Mouse (Mus musculus) stomach, postnatal 0 days (tissue): Measurements from ENCODE around the gene Zfp423.

Experiments
- CTCF ChIP-seq: IDR thresholded peaks from 2 replicates; pipeline ENCODE4 v1.5.1; 2016; ENCODE audit warnings: antibody characterized with exemption, low read depth, mild to moderate bottlenecking, moderate library complexity
- EP300 ChIP-seq: optimal IDR thresholded peaks from 2 replicates; pipeline ENCODE3; 2016; ENCODE audit warnings: antibody characterized with exemption

DNA sequence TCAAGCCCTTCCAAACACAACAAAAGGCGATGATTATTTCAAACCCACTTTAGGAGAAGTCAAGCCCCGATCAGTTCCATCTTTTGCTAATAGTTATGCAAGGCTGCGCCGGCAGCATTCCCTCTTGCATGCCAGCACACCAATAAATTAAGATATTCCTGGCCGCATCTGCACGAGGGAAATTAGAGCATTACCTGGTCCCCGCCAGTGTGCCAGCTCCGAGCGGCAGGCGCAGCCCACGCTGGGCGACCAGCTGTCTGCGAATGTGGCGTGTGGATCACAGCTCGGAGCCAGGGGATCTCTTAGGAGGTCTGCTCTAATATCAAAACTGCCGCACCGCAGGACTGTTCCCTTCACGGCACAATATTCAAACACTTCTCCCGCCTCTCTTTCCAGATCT is 217.4 kb downstream of the Zfp423 start:
- TF ChIP-seq CTCF (no peak), EP300 (no peak)
